Mouse (Mus musculus) embryo, embryonic 10.5 days (tissue): ENCODE measurements at regions not wholly inside any gene's neighbourhood (a gene's known extent, or its start where the extent isn't known, plus 50 kb on each side); places are given as distances from the start of the nearest gene placed in this dataset.

Experiments
- DNase-seq: peaks from one replicate; pipeline ENCODE4 v3.0.0-alpha.2; 2015; ENCODE audit warnings: low spot score

GRCm38 (mm10) chr15:31173309-31174115, 50.6 kb upstream of the Dap start:
- DNase-seq, result no peak
